Mouse (Mus musculus): Measurements from ENCODE around the gene Fstl4. TPM values are rescaled to one million over a fixed set of nuclear protein-coding genes. Genes with fewer than 3 reads are reported as not detected.

Gene Fstl4
- polyA plus RNA-seq, 1 experiment from 2014 or later = not detected

- Histone ChIP-seq H3K4me3 (ENCODE audit: low read depth, low read length) (no peak overlapping the region), H3K9me3 (ENCODE audit: low read length) (no peaks in the 10 kb centered on the region), H3K9ac (replicated peaks) (no peak overlapping the region), H3K36me3 (replicated peaks; ENCODE audit: insufficient read depth, low read length) (no peaks in the 10 kb centered on the region), H3K4me2 (ENCODE audit: low read depth, low read length) (no peak overlapping the region), H3K27ac (ENCODE audit: low read depth) (no peak overlapping the region), H3K27me3 (ENCODE audit: insufficient read depth, low read length) (no peaks in the 10 kb centered on the region), H3K4me1 (ENCODE audit: insufficient read depth) (no peaks in the 10 kb centered on the region)
- ATAC-seq (no peak), DNase-seq (no peak)
- 52% methylated on average over 6 of the region's 6 CpGs for WGBS (ENCODE audit: insufficient replicate concordance)
- no peak for TF ChIP-seq EP300 (IDR thresholded peaks at IDR 0.05; ENCODE audit: low read depth)
- no peak for TF ChIP-seq CTCF (IDR thresholded peaks at IDR 0.05; ENCODE audit: low read depth)
Measured at GRCm38 (mm10) chr11:53138212-53138611, 373.8 kb downstream of the Fstl4 start.

GRCm38 (mm10) chr11:53139666-53140065, 375.2 kb downstream of the Fstl4 start:
- 84% methylated on average over 3 of the region's 3 CpGs for whole genome bisulfite sequencing (ENCODE audit: insufficient replicate concordance)
- no peak overlapping the region for H3K4me2 ChIP-seq (ENCODE audit: low read depth, low read length)
- no peak overlapping the region for H3K27ac ChIP-seq (ENCODE audit: low read depth)
- no peak overlapping the region for H3K4me3 ChIP-seq (ENCODE audit: low read depth, low read length)
- ATAC-seq (no peak), DNase-seq (no peak)
- H3K9me3 ChIP-seq (ENCODE audit: low read length) = no peaks in the 10 kb centered on the region
- H3K27me3 ChIP-seq (ENCODE audit: insufficient read depth, low read length) = no peaks in the 10 kb centered on the region
- no peak overlapping the region for H3K9ac ChIP-seq (replicated peaks)
- no peaks in the 10 kb centered on the region for H3K36me3 ChIP-seq (replicated peaks; ENCODE audit: insufficient read depth, low read length)
- no peaks in the 10 kb centered on the region for H3K4me1 ChIP-seq (ENCODE audit: insufficient read depth)
- TF ChIP-seq CTCF (IDR thresholded peaks at IDR 0.05; ENCODE audit: low read depth) = no peak

- H3K4me2 ChIP-seq (ENCODE audit: low read depth, low read length) = no peak overlapping the region
- DNase-seq = no peak
- TF ChIP-seq CTCF (IDR thresholded peaks at IDR 0.05; ENCODE audit: low read depth) (no peak), EP300 (IDR thresholded peaks at IDR 0.05; ENCODE audit: low read depth) (no peak)
- no peaks in the 10 kb centered on the region for H3K36me3 ChIP-seq (replicated peaks; ENCODE audit: insufficient read depth, low read length)
- WGBS (ENCODE audit: insufficient replicate concordance) = 65% methylated on average over 8 of the region's 8 CpGs
- H3K27ac ChIP-seq (ENCODE audit: low read depth) = no peak overlapping the region
- H3K9me3 ChIP-seq (ENCODE audit: low read length) = no peaks in the 10 kb centered on the region
- H3K9ac ChIP-seq (replicated peaks) = no peak overlapping the region
- H3K4me3 ChIP-seq (ENCODE audit: low read depth, low read length) = no peak overlapping the region
- H3K4me1 ChIP-seq (ENCODE audit: insufficient read depth) = no peaks in the 10 kb centered on the region
- no peak for ATAC-seq
- H3K27me3 ChIP-seq (ENCODE audit: insufficient read depth, low read length) = no peaks in the 10 kb centered on the region
Measured at GRCm38 (mm10) chr11:53140196-53140595, 375.8 kb downstream of the Fstl4 start.

GRCm38 (mm10) chr11:53140722-53141400, 376.4 kb downstream of the Fstl4 start:
- TF ChIP-seq CTCF (IDR thresholded peaks at IDR 0.05; ENCODE audit: low read depth) (no peak), EP300 (IDR thresholded peaks at IDR 0.05; ENCODE audit: low read depth) (no peak)
- Histone ChIP-seq H3K9me3 (ENCODE audit: low read length) (no peaks in the 10 kb centered on the region), H3K27me3 (ENCODE audit: insufficient read depth, low read length) (no peaks in the 10 kb centered on the region), H3K27ac (ENCODE audit: low read depth) (no peak overlapping the region), H3K4me3 (ENCODE audit: low read depth, low read length) (no peak overlapping the region), H3K9ac (replicated peaks) (no peak overlapping the region), H3K36me3 (replicated peaks; ENCODE audit: insufficient read depth, low read length) (no peaks in the 10 kb centered on the region), H3K4me2 (ENCODE audit: low read depth, low read length) (no peak overlapping the region), H3K4me1 (ENCODE audit: insufficient read depth) (no peaks in the 10 kb centered on the region)
- WGBS (ENCODE audit: insufficient replicate concordance) = 67% methylated on average over 10 of the region's 10 CpGs
- ATAC-seq = no peak
- no peak for DNase-seq

- TF ChIP-seq CTCF (IDR thresholded peaks at IDR 0.05; ENCODE audit: low read depth) = no peak
- no peak for TF ChIP-seq EP300 (IDR thresholded peaks at IDR 0.05; ENCODE audit: low read depth)
- no peaks in the 10 kb centered on the region for H3K9me3 ChIP-seq (ENCODE audit: low read length)
- H3K27me3 ChIP-seq (ENCODE audit: insufficient read depth, low read length) = no peaks in the 10 kb centered on the region
- no peak overlapping the region for H3K4me2 ChIP-seq (ENCODE audit: low read depth, low read length)
- no peak overlapping the region for H3K9ac ChIP-seq (replicated peaks)
- H3K36me3 ChIP-seq (replicated peaks; ENCODE audit: insufficient read depth, low read length) = no peaks in the 10 kb centered on the region
- DNase-seq (no peak), ATAC-seq (no peak)
- WGBS (ENCODE audit: insufficient replicate concordance) = 63% methylated on average over 5 of the region's 5 CpGs
- no peaks in the 10 kb centered on the region for H3K4me1 ChIP-seq (ENCODE audit: insufficient read depth)
- H3K27ac ChIP-seq (ENCODE audit: low read depth) = no peak overlapping the region
- no peak overlapping the region for H3K4me3 ChIP-seq (ENCODE audit: low read depth, low read length)
Measured at GRCm38 (mm10) chr11:53143522-53143921, 379.1 kb downstream of the Fstl4 start.

- H3K27ac ChIP-seq (ENCODE audit: low read depth) = no peak overlapping the region
- no peaks in the 10 kb centered on the region for H3K36me3 ChIP-seq (replicated peaks; ENCODE audit: insufficient read depth, low read length)
- 51% methylated on average over 5 of the region's 5 CpGs for WGBS (ENCODE audit: insufficient replicate concordance)
- TF ChIP-seq CTCF (IDR thresholded peaks at IDR 0.05; ENCODE audit: low read depth) = no peak
- no peak for TF ChIP-seq EP300 (IDR thresholded peaks at IDR 0.05; ENCODE audit: low read depth)
- no peaks in the 10 kb centered on the region for H3K9me3 ChIP-seq (ENCODE audit: low read length)
- no peaks in the 10 kb centered on the region for H3K4me1 ChIP-seq (ENCODE audit: insufficient read depth)
- H3K9ac ChIP-seq (replicated peaks) = no peak overlapping the region
- no peaks in the 10 kb centered on the region for H3K27me3 ChIP-seq (ENCODE audit: insufficient read depth, low read length)
- DNase-seq = no peak
- H3K4me2 ChIP-seq (ENCODE audit: low read depth, low read length) = no peak overlapping the region
- no peak for ATAC-seq
- no peak overlapping the region for H3K4me3 ChIP-seq (ENCODE audit: low read depth, low read length)
Measured at GRCm38 (mm10) chr11:53144506-53144905, 380.1 kb downstream of the Fstl4 start.

All from liver, postnatal 0 days (tissue).